Mouse (Mus musculus): ENCODE data around the gene Pmf1. TPM values are rescaled to one million over a fixed set of nuclear protein-coding genes. Genes with fewer than 3 reads are reported as not detected.

Pmf1 gene
- polyA plus RNA-seq, 1 experiment from 2014 or later: 55.1 TPM

GRCm38 (mm10) chr3:88450379-88451131 is 40.4 kb upstream of the Pmf1 start:
- Histone ChIP-seq H3K4me2 (replicated peaks) (no peak overlapping the region), H3K4me3 (no peak overlapping the region), H3K27ac (replicated peaks) (no peak overlapping the region), H3K27me3 (no peaks in the 10 kb centered on the region), H3K4me1 (peaks cover 9% of the 10 kb centered on the region; the same call in 1 of the 2 replicates), H3K9ac (replicated peaks) (no peak overlapping the region), H3K9me3 (no peaks in the 10 kb centered on the region), H3K36me3 (peaks cover 12% of the 10 kb centered on the region; the same call in 1 of the 2 replicates)
- no peak for ATAC-seq (replicated peaks)
- WGBS: 70% methylated on average over 12 of the region's 12 CpGs

- peak overlapping the region; percentile 14; the same call in 1 of the 2 replicates for H3K9ac ChIP-seq (replicated peaks)
- H3K9me3 ChIP-seq: no peaks in the 10 kb centered on the region
- H3K27ac ChIP-seq (replicated peaks): no peak overlapping the region
- peak overlapping the region; percentile 21 for H3K4me3 ChIP-seq
- H3K4me2 ChIP-seq (replicated peaks): peak overlapping the region; percentile 37
- H3K4me1 ChIP-seq: peaks cover 9% of the 10 kb centered on the region; the same call in 1 of the 2 replicates
- WGBS: 5% methylated on average over 21 of the region's 21 CpGs
- ATAC-seq (replicated peaks): peak; percentile 61; the same call in 1 of the 2 replicates
- no peaks in the 10 kb centered on the region for H3K27me3 ChIP-seq
- H3K36me3 ChIP-seq: peaks cover 12% of the 10 kb centered on the region; the same call in 1 of the 2 replicates
Observed at GRCm38 (mm10) chr3:88449395-88450023, 39.4 kb upstream of the Pmf1 start.

DNA sequence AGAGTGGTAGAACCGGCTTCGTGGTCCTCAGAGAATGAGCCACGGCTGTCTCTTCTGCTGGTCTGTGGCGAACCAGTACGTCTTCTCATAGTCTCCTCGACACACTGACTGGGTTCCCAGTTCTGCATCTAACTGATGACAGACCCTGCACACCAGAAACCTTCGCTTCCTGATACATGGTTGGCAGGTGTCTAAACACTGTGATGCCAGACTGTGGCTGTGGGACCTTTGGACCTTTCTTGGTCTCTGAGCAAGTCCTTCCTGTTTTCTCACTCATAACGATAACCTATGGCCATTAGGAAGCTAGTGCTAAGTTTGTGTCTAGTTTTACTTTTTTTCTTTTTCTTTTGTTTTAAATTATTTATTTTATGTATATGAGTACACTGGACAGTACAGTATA is 38.3 kb upstream of the Pmf1 start:
- 95% methylated on average over 8 of the region's 8 CpGs for WGBS
- Histone ChIP-seq H3K27me3 (no peaks in the 10 kb centered on the region), H3K36me3 (peaks cover 15% of the 10 kb centered on the region; the same call in 1 of the 2 replicates), H3K9me3 (no peaks in the 10 kb centered on the region), H3K4me1 (peaks cover 9% of the 10 kb centered on the region; the same call in 1 of the 2 replicates), H3K9ac (replicated peaks) (no peak overlapping the region), H3K4me2 (replicated peaks) (no peak overlapping the region), H3K4me3 (no peak overlapping the region), H3K27ac (replicated peaks) (no peak overlapping the region)
- ATAC-seq (replicated peaks): no peak

DNA sequence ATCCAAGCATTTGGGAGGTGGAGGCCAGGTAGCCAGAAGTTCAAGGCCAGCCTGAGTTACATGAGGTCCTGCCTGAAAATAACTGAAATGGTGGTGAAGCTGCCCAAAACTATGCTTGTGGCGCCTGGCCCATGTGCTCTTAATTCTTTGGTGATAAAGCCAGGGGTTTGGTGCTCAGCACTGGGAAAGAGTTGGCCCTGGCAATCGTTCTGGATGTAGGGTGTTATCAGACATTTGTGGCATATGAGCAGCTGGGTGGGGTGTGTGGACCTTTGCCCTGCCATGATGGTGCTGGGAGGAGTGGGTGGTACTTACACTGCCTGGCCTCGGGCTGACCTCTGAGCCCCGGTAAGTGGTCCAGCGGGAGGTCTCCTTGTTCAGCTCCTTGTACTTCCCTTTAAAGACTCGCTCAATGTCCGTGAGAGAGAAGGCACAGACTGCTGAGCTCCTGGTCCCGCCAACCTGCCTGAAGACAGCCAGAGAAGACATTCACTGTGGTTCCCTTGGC is 37.6 kb upstream of the Pmf1 start:
- no peak for ATAC-seq (replicated peaks)
- H3K36me3 ChIP-seq: peaks cover 15% of the 10 kb centered on the region; the same call in 1 of the 2 replicates
- WGBS: 69% methylated on average over 8 of the region's 8 CpGs

DNA sequence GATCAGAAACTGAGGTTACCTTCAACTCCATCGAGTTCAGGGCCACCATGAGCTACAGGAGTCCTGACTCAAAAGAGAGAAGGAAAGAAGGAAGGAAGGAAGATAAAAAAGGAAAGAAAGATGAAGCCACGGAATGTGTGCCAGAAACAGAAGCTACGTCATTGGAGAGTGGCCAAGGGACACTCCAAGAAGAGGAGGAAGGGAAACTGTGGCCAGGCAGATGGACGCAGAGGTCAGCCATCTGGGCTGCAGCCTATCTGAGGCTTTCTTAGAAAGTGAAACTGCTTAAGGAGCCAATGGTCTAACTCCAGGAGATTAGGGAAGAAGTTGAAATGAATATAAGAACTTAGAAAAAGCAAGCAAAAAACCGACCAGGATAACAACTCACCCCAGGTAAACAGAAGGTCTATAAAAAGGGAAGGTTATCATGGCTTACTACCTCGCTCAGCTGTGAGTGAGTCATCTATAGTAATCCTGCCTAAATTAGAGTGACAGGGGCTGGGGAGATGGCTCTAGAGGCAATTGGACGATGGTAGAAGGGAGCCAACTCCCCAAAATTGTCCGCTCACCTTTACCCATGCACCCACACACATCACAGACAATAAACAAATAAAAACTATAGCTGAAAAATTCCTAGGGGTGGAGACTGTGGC is 36.5 kb upstream of the Pmf1 start:
- ATAC-seq (replicated peaks): no peak

More for the DNA sequence above, 37.6 kb upstream of the Pmf1 start:
- no peak overlapping the region for H3K9ac ChIP-seq (replicated peaks)
- no peak overlapping the region for H3K4me2 ChIP-seq (replicated peaks)
- H3K27me3 ChIP-seq: no peaks in the 10 kb centered on the region
- no peaks in the 10 kb centered on the region for H3K9me3 ChIP-seq
- peaks cover 9% of the 10 kb centered on the region; the same call in 1 of the 2 replicates for H3K4me1 ChIP-seq
- H3K4me3 ChIP-seq: no peak overlapping the region
- H3K27ac ChIP-seq (replicated peaks): no peak overlapping the region

GRCm38 (mm10) chr3:88442888-88443287 is 32.8 kb upstream of the Pmf1 start:
- no peak overlapping the region for H3K4me2 ChIP-seq (replicated peaks)
- H3K27ac ChIP-seq (replicated peaks): no peak overlapping the region
- no peaks in the 10 kb centered on the region for H3K9me3 ChIP-seq
- 79% methylated on average over 7 of the region's 7 CpGs for WGBS
- no peak for ATAC-seq (replicated peaks)
- no peaks in the 10 kb centered on the region for H3K27me3 ChIP-seq
- H3K36me3 ChIP-seq: peaks cover 12% of the 10 kb centered on the region; the same call in 1 of the 2 replicates
- peaks cover 6% of the 10 kb centered on the region; the same call in 1 of the 2 replicates for H3K4me1 ChIP-seq
- no peak overlapping the region for H3K9ac ChIP-seq (replicated peaks)
- H3K4me3 ChIP-seq: no peak overlapping the region

More for the DNA sequence above, 36.5 kb upstream of the Pmf1 start:
- WGBS: 86% methylated on average over 8 of the region's 8 CpGs
- Histone ChIP-seq H3K27me3 (no peaks in the 10 kb centered on the region), H3K36me3 (peaks cover 15% of the 10 kb centered on the region; the same call in 1 of the 2 replicates), H3K4me2 (replicated peaks) (no peak overlapping the region), H3K9me3 (no peaks in the 10 kb centered on the region), H3K4me3 (no peak overlapping the region), H3K4me1 (peaks cover 9% of the 10 kb centered on the region; the same call in 1 of the 2 replicates), H3K9ac (replicated peaks) (no peak overlapping the region), H3K27ac (replicated peaks) (no peak overlapping the region)

GRCm38 (mm10) chr3:88442488-88442887 is 32.4 kb upstream of the Pmf1 start:
- no peak overlapping the region for H3K9ac ChIP-seq (replicated peaks)
- H3K27me3 ChIP-seq: no peaks in the 10 kb centered on the region
- no peak for ATAC-seq (replicated peaks)
- H3K36me3 ChIP-seq: peaks cover 8% of the 10 kb centered on the region; the same call in 1 of the 2 replicates
- no peak overlapping the region for H3K4me2 ChIP-seq (replicated peaks)
- 85% methylated on average over 12 of the region's 12 CpGs for WGBS
- peaks cover 6% of the 10 kb centered on the region; the same call in 1 of the 2 replicates for H3K4me1 ChIP-seq
- no peak overlapping the region for H3K27ac ChIP-seq (replicated peaks)
- H3K9me3 ChIP-seq: no peaks in the 10 kb centered on the region
- no peak overlapping the region for H3K4me3 ChIP-seq

- WGBS: 26% methylated on average over 27 of the region's 27 CpGs
- H3K4me3 ChIP-seq: no peak overlapping the region
- H3K36me3 ChIP-seq: peaks cover 10% of the 10 kb centered on the region; the same call in 1 of the 2 replicates
- peak; percentile 36; the same call in 1 of the 2 replicates for ATAC-seq (replicated peaks)
- no peaks in the 10 kb centered on the region for H3K9me3 ChIP-seq
- no peak overlapping the region for H3K27ac ChIP-seq (replicated peaks)
- 0 out of 2 replicates have a peak overlapping the region, but pooled peaks have one; percentile 7 for H3K9ac ChIP-seq (replicated peaks)
- H3K4me1 ChIP-seq: peaks cover 14% of the 10 kb centered on the region
- no peaks in the 10 kb centered on the region for H3K27me3 ChIP-seq
- H3K4me2 ChIP-seq (replicated peaks): peak overlapping the region; percentile 17; the same call in 1 of the 2 replicates
Observed at GRCm38 (mm10) chr3:88440500-88441381, 30.6 kb upstream of the Pmf1 start.

GRCm38 (mm10) chr3:88439582-88439981 is 29.5 kb upstream of the Pmf1 start:
- 48% methylated on average over 4 of the region's 4 CpGs for WGBS

GRCm38 (mm10) chr3:88437454-88437853 is 27.3 kb upstream of the Pmf1 start:
- H3K27me3 ChIP-seq: no peaks in the 10 kb centered on the region
- no peaks in the 10 kb centered on the region for H3K9me3 ChIP-seq
- H3K36me3 ChIP-seq: peaks cover 7% of the 10 kb centered on the region; the same call in 1 of the 2 replicates
- ATAC-seq (replicated peaks): no peak
- H3K9ac ChIP-seq (replicated peaks): no peak overlapping the region
- H3K27ac ChIP-seq (replicated peaks): no peak overlapping the region
- no peak overlapping the region for H3K4me3 ChIP-seq
- no peak overlapping the region for H3K4me2 ChIP-seq (replicated peaks)
- 84% methylated on average over 10 of the region's 10 CpGs for WGBS
- H3K4me1 ChIP-seq: peaks cover 14% of the 10 kb centered on the region

More at GRCm38 (mm10) chr3:88439582-88439981, 29.5 kb upstream of the Pmf1 start:
- Histone ChIP-seq H3K27me3 (no peaks in the 10 kb centered on the region), H3K9me3 (no peaks in the 10 kb centered on the region), H3K4me3 (no peak overlapping the region), H3K27ac (replicated peaks) (no peak overlapping the region), H3K36me3 (peaks cover 10% of the 10 kb centered on the region; the same call in 1 of the 2 replicates), H3K4me2 (replicated peaks) (no peak overlapping the region), H3K4me1 (peaks cover 14% of the 10 kb centered on the region), H3K9ac (replicated peaks) (no peak overlapping the region)
- ATAC-seq (replicated peaks): no peak

Measured in forebrain, embryonic 15.5 days (tissue).